Mouse (Mus musculus) midbrain, postnatal 0 days (tissue): ENCODE measurements around the gene Ndufv2. TPM values are rescaled to one million over a fixed set of nuclear protein-coding genes. Genes with fewer than 3 reads are reported as not detected.

Experiments used
- ATAC-seq: fragments of 200-750 bp; cut with Nextera tagmentation; 2 replicates; pipeline ENCODE4 v1.8.0; 2017; ENCODE audit warnings: moderate number of reproducible peaks, mild to moderate bottlenecking, moderate TSS enrichment, moderate library complexity; ENCODE audit not compliant: low FRiP score
- DNase-seq: peaks from one replicate; pipeline ENCODE4 v3.0.0-alpha.2; 2015; ENCODE audit warnings: low spot score
- H3K27ac ChIP-seq: fragments of 300-500 bp; sonication (generic); 2 replicates; pipeline ENCODE4 v1.5.1; 2014; ENCODE audit warnings: low read depth, mild to moderate bottlenecking, low read length, mixed read lengths
- H3K27me3 ChIP-seq: fragments of 300-500 bp; sonication (generic); 2 replicates; pipeline ENCODE4 v1.6.1; 2014; ENCODE audit warnings: low read length, control low read depth, mixed read lengths; ENCODE audit not compliant: insufficient read depth
- H3K36me3 ChIP-seq: fragments of 300-500 bp; sonication (generic); 2 replicates; pipeline ENCODE4 v1.6.1; 2014; ENCODE audit warnings: low read length, control low read depth, mixed read lengths; ENCODE audit not compliant: insufficient read depth
- H3K4me1 ChIP-seq: fragments of 300-500 bp; sonication (generic); 2 replicates; pipeline ENCODE4 v1.6.1; 2014; ENCODE audit warnings: mild to moderate bottlenecking, control low read depth, antibody characterized with exemption, low read length, mixed read lengths; ENCODE audit not compliant: insufficient read depth
- H3K4me2 ChIP-seq: fragments of 300-500 bp; sonication (generic); 2 replicates; pipeline ENCODE4 v1.6.1; 2014; ENCODE audit warnings: low read depth, mild to moderate bottlenecking, low read length, mixed read lengths; ENCODE audit not compliant: poor library complexity, severe bottlenecking
- H3K4me3 ChIP-seq: fragments of 300-500 bp; sonication (generic); 2 replicates; pipeline ENCODE4 v1.5.1; 2014; ENCODE audit warnings: low read depth, mild to moderate bottlenecking, low read length, moderate library complexity
- H3K9ac ChIP-seq: fragments of 300-500 bp; sonication (generic); replicated peaks from 2 replicates; pipeline ENCODE4 v1.6.1; 2014; ENCODE audit warnings: mild to moderate bottlenecking, low read length, moderate library complexity, mixed read lengths; ENCODE audit not compliant: poor library complexity, severe bottlenecking
- H3K9me3 ChIP-seq: fragments of 300-500 bp; sonication (generic); 2 replicates; pipeline ENCODE4 v1.6.1; 2016; ENCODE audit warnings: low read length, control low read depth
- CTCF ChIP-seq: IDR thresholded peaks from 2 replicates; pipeline ENCODE4 v1.5.1; 2016; ENCODE audit warnings: antibody characterized with exemption, mild to moderate bottlenecking
- WGBS: fragments of 180-500 bp; shearing (Covaris S2); extraction: QIAGEN DNeasy Blood & Tissue Kit; methylation state at CpG from one replicate; pipeline ENCODE4 v1.1.7; 2014; 5-methylcytosine and 5-hydroxymethylcytosine counted together
- polyA plus RNA-seq: library from polyadenylated mRNA; unstranded; fragments of >200 nt; fragmentation: Nextera tagmentation; extraction: Ambion mirVana; gene quantifications from 2 replicates; pipeline ENCODE4 v1.2.1, GENCODE M21; 2015
- total RNA-seq: library from RNA; depleted of rRNA; stranded (reverse); fragments of >200 nt; gene quantifications from 2 replicates; pipeline ENCODE4 v1.2.3, GENCODE M21; 2014

The Ndufv2 gene
- total and polyA plus RNA-seq, 2 experiments from 2014 or later, result 111 to 419 TPM

DNA sequence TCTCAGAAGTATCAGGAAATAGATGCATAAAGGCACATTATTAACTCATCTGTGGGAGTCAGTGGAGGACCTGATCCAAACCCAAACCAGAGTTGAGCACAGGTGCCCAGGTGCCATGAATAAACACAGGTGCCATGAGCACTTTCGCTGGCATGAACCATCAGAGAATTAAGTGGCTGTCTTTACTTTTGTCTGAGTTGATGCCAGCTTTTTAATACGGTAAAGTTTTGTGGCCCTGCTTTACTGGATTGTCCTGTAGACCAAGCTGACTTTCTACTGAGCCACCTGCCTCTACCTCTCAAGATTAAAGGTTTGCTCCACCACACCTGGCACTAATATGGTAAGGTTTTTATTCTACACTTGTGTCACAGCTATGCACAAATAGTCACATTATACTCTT lies 9.3 kb downstream of the Ndufv2 start:
- Histone ChIP-seq H3K9me3 (no peaks in the 10 kb centered on the region), H3K4me2 (no peak overlapping the region), H3K4me3 (no peak overlapping the region), H3K36me3 (0 out of 2 replicates have a peak, but pooled peaks cover 3% of the 10 kb centered on the region), H3K9ac (no peak overlapping the region), H3K27me3 (no peaks in the 10 kb centered on the region), H3K4me1 (no peaks in the 10 kb centered on the region), H3K27ac (no peak overlapping the region)
- WGBS, result 90% methylated on average over 2 of the region's 2 CpGs
- no peak for TF ChIP-seq CTCF
- DNase-seq (no peak), ATAC-seq (no peak)

DNA sequence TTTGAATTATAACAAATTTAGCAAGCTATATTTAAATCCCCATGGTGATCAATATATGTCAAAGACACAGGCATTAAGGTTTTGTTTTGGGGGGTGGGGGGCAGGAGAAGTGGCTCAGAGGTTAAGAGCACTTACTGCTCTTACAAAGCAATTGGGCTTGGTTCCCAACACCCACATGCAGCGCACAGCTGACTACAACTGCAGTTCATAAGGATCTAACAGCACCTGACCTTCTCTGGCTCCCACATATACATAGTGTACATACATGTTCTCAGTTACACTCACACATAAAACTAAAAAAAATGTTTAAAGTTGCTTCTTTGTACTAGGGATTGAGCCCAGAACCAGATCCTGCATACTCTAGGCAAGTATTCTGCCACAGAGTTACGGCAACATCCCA lies 10.0 kb downstream of the Ndufv2 start:
- 95% methylated on average over 2 of the region's 2 CpGs for WGBS
- TF ChIP-seq CTCF, result no peak
- ATAC-seq (no peak), DNase-seq (no peak)
- Histone ChIP-seq H3K4me1 (no peaks in the 10 kb centered on the region), H3K9me3 (no peaks in the 10 kb centered on the region), H3K9ac (no peak overlapping the region), H3K27ac (no peak overlapping the region), H3K4me3 (no peak overlapping the region), H3K36me3 (peaks cover 6% of the 10 kb centered on the region; the same call in 1 of the 2 replicates), H3K4me2 (no peak overlapping the region), H3K27me3 (no peaks in the 10 kb centered on the region)

DNA sequence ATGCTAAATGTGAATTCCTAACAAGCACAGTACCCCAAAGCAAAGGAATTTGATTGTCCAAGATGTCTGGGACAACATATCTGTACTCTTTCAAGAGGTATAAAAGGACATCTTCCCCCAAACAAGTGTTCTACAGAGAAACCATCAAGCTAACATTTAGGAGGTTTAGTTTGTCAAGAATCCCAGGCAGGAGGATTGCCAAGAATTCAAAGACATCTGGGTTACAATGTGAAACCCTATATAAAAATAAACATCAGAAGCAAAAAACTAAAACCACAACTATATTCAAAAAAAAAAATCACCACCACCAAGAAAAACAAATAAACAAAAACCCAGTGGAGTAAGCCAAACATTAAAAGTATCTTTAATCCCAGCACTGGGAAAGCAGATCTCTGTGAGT lies 11.1 kb downstream of the Ndufv2 start:
- no peak overlapping the region for H3K9ac ChIP-seq
- peaks cover 13% of the 10 kb centered on the region for H3K36me3 ChIP-seq
- DNase-seq, result no peak
- H3K4me3 ChIP-seq, result no peak overlapping the region
- no peaks in the 10 kb centered on the region for H3K9me3 ChIP-seq
- no peaks in the 10 kb centered on the region for H3K27me3 ChIP-seq
- TF ChIP-seq CTCF, result no peak
- H3K4me2 ChIP-seq, result no peak overlapping the region
- H3K27ac ChIP-seq, result no peak overlapping the region
- ATAC-seq, result no peak
- no peaks in the 10 kb centered on the region for H3K4me1 ChIP-seq

DNA sequence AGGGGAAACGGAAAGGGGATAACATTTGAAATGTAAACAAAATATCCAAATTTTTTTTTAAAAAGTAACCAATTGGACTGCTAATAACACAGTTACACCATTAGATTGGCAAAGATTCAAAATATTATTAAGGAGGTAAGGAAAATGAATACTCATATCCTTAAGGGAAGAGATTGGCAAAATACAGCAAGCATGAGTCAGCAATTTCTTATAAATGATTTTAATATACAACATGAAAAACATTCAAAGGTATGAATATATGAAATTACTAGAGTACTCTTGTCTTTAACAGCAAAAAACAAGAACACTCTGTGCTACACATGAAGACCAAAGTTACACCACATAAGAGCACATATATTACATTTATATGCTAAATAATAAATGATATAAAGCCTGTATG lies 16.3 kb downstream of the Ndufv2 start:
- H3K4me3 ChIP-seq, result no peak overlapping the region
- H3K9me3 ChIP-seq, result no peaks in the 10 kb centered on the region
- no peak overlapping the region for H3K9ac ChIP-seq
- TF ChIP-seq CTCF, result no peak
- H3K27ac ChIP-seq, result no peak overlapping the region
- DNase-seq, result no peak
- no peak overlapping the region for H3K4me2 ChIP-seq
- H3K4me1 ChIP-seq, result no peaks in the 10 kb centered on the region
- H3K27me3 ChIP-seq, result no peaks in the 10 kb centered on the region
- WGBS, result 96% methylated on average over 1 of the region's 1 CpGs
- H3K36me3 ChIP-seq, result peaks cover 20% of the 10 kb centered on the region
- ATAC-seq, result no peak

DNA sequence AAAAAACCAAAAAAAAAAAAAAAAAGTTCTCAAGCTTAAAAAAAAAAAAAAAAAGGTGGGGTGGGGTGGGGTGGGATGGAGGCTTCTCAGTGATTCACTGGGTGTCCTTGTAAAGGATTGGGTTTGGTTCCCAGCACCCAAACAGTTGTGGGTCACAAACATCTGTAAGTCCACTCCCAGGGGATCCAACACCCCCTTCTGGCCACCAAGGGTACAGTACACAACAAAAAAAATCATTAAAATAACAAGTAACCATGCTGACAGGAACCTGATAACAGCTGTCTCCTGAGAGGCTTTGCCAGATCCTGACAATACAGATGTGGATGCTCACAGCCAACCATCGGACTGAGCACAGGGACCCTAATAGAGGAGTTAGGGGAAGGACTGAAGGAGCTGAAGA lies 16.9 kb downstream of the Ndufv2 start:
- ATAC-seq (no peak), DNase-seq (no peak)
- Histone ChIP-seq H3K9ac (no peak overlapping the region), H3K4me3 (no peak overlapping the region), H3K4me2 (no peak overlapping the region), H3K9me3 (no peaks in the 10 kb centered on the region), H3K4me1 (no peaks in the 10 kb centered on the region), H3K36me3 (peaks cover 20% of the 10 kb centered on the region), H3K27me3 (no peaks in the 10 kb centered on the region), H3K27ac (no peak overlapping the region)
- WGBS, result 83% methylated on average over 1 of the region's 1 CpGs
- TF ChIP-seq CTCF, result 0 out of 2 replicates have a peak, but pooled peaks have one; percentile 12

DNA sequence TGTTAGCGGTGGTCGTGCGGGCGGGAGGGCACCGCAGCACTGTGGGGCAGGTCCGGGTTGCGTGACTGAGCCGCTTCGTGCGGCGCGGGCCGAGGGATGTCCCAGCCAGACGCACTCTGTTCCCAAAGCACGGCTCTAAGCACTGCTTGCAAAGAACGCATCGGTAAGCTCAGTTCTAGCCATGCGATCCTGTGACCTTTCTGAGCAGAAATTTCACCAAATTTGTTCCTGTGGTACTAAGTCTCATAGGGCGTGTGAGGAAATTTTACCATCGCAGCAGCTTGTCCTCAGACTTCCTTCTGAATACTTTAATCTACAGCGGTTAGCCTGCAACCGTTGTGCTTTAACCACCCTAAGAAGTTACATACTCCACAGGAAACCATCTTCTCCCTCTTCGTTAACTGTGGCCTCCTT lies 23.9 kb downstream of the Ndufv2 start:
- ATAC-seq, result peak; percentile 69
- peaks cover 7% of the 10 kb centered on the region for H3K4me1 ChIP-seq
- 2% methylated on average over 21 of the region's 23 CpGs for WGBS
- no peak for TF ChIP-seq CTCF
- peak overlapping the region; percentile 90 for H3K4me3 ChIP-seq
- H3K9ac ChIP-seq, result peak overlapping the region; percentile 94
- no peaks in the 10 kb centered on the region for H3K27me3 ChIP-seq
- DNase-seq, result peak; percentile 8
- no peaks in the 10 kb centered on the region for H3K9me3 ChIP-seq
- H3K36me3 ChIP-seq, result peaks cover 6% of the 10 kb centered on the region; the same call in 1 of the 2 replicates
- H3K27ac ChIP-seq, result peak overlapping the region; percentile 99
- H3K4me2 ChIP-seq, result peak overlapping the region; percentile 67
